Mouse (Mus musculus) Patski (cell line): ENCODE measurements around the gene Cnpy1. TPM values are rescaled to one million over a fixed set of nuclear protein-coding genes. Genes with fewer than 3 reads are reported as not detected.

Experiments
- ATAC-seq: fragments of 100-300 bp; one replicate; pipeline ENCODE4 v1.8.0; 2021
- CTCF ChIA-PET: fragments of 350-600 bp; sonication (Branson Sonifier 250); formaldehyde crosslinking; loops from one replicate; lab custom pipeline; 2022; ENCODE audit warnings: inconsistent platforms; lab: Charles Lee
- POLR2A ChIA-PET: fragments of 350-600 bp; sonication (Branson Sonifier 250); formaldehyde crosslinking; loops from one replicate; lab custom pipeline; 2022; ENCODE audit warnings: antibody characterized with exemption, inconsistent platforms; lab: Charles Lee
- DNase-seq: peaks from one replicate; pipeline ENCODE4 v3.0.0-alpha.2; 2011; ENCODE audit warnings: low read depth, low spot score
- H3K27me3 ChIP-seq: fragments of 371-371 bp; one replicate; pipeline ENCODE4 v1.5.1; 2021
- CTCF ChIP-seq: fragments of 100-300 bp; IDR thresholded peaks from one replicate; pipeline ENCODE4 v1.5.1; 2021
- in situ Hi-C: fragments of 300-500 bp; cut with MboI; formaldehyde crosslinking; loops from 3 replicates; pipeline ENCODE4 v1.11.1; 2018; ENCODE audit warnings: low pct_unique_long_range_greater_than_20kb, mixed read lengths
- polyA plus RNA-seq: library from polyadenylated mRNA; unstranded; gene quantifications from one replicate; pipeline ENCODE4 v1.2.3, GENCODE M21; 2021

Cnpy1 gene
- not detected for polyA plus RNA-seq

DNA sequence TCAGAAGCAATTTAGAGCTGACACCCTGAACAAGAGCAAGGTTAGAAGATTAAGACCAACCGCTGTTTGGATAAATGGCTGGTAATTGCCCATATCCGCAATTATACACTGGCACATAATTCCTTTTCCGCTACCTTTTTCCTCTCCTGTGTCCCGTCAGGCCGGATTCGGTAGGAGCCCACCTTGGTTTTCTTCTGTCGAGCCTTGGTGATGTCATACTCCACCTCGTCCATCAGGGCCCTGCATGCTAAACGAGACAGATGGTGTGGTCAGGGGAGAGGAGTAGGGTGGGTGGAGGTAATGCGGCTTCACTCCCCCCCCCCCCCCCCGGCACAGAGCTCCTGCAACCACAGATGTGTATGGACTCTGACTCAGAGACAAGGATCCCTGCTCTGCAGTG lies at the start of gene Cnpy1:
TSS of gene Cnpy1 (minus strand) at position 233 of the 400 bp plus-strand sequence.
- no peak for DNase-seq
- no peak for ATAC-seq
- ChIA-PET CTCF (interaction anchor here (1.0 kb wide), 1 partner anchor 18 kb away, joined by 3 read pairs; no protein-coding TSS in a partner anchor), POLR2A (no interaction called here)
- in situ Hi-C loops = no loop called here
- TF ChIP-seq CTCF = no peak
- no peaks in the 10 kb centered on the region for H3K27me3 ChIP-seq

DNA sequence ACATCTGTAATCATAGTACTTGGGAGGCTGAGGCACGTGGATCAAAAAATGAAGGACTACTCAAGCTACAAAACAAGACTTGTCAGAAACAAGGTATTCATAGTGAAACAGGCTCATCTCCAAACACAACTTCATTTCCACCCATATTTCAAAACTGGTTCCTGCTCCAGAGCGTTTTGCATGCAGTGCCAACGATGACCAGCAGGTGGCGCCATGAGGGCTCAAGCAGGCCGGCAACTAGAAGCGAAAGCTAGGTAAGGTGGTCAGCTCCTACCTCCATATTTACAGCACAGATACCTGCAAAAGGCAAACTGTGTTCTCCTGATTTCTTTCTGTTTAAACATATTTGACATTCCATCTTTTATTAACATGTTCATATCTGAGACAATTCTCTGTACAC lies 48.4 kb upstream of the Cnpy1 start:
- no peak for DNase-seq
- ATAC-seq = no peak
- peak; percentile 98 for TF ChIP-seq CTCF
- CTCF ChIA-PET = interaction anchor here (0.7 to 2.6 kb wide), 15 partner anchors 8 to 120 kb away, joined by 3 to 18 read pairs (median 4); no protein-coding TSS in a partner anchor
- POLR2A ChIA-PET = no interaction called here
- in situ Hi-C loops = no loop called here
- peaks cover 8% of the 10 kb centered on the region for H3K27me3 ChIP-seq

DNA sequence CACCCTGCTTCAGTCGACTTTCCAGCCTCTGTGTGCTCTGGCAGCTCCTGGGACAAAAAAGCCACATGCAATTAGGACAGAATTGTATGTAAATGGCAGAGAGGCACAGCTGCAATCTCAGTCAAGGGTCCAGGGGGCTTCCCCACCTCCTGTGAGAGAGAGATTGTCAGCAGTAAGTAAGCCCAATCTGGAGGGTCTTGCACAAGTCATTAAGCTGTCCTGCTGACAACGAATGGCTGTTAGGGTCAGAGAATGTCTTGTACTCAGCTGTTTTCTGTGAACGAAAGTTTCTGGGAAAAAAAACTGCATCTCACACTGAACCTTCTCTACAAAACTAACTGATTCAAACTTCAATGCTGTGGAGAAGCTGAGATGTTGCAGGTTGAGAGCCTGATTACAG lies 46.7 kb upstream of the Cnpy1 start:
- H3K27me3 ChIP-seq = peaks cover 11% of the 10 kb centered on the region
- CTCF ChIA-PET = interaction anchor here (0.8 to 2.6 kb wide), 9 partner anchors 9 to 97 kb away, joined by 3 to 18 read pairs (median 4); no protein-coding TSS in a partner anchor
- DNase-seq = no peak
- no peak for TF ChIP-seq CTCF
- ATAC-seq = no peak
- POLR2A ChIA-PET = interaction anchor here (0.7 kb wide), 1 partner anchor 439 kb away, joined by 3 read pairs; no protein-coding TSS in a partner anchor
- in situ Hi-C loops = no loop called here

DNA sequence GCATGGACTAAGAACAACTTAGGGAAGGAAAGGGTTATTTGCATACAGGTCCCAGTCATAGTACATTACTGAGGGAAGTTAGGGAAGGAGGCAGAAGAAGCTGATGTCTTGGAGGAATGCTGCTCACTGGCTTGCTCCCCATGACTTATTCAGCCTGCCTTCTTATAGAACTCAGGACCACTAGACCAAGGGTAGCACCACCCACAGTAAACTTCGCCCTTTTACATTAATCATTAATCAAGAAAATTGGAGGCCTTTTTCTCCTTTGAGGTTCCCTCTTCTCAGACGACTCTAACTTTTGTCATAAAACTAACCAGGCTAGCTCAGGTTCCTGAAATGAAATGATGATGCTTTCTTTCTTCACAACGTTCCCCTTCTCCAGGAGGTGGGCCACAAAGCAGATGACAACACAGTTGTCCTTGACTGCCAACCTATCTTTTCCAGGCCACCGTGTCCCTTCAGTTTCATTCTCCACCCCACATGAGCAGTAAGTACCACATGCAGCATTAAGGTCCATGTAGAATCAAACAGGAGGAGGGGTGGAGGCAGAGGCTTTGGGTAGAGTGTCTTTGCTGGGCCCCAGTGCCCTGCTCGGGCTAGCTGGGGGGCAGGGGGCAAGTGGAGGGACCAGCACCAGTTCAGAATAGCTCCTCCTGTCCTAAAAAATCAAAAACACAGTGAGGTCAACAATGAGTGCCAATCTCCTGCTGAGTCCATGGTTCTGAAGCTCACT lies 45.7 kb upstream of the Cnpy1 start:
- POLR2A ChIA-PET = no interaction called here
- in situ Hi-C loops = no loop called here
- DNase-seq (no peak), ATAC-seq (no peak)
- no peak for TF ChIP-seq CTCF
- CTCF ChIA-PET = interaction anchor here (0.6 to 1.8 kb wide), 7 partner anchors 14 to 106 kb away, joined by 3 to 4 read pairs (median 3); no protein-coding TSS in a partner anchor
- H3K27me3 ChIP-seq = peaks cover 12% of the 10 kb centered on the region

DNA sequence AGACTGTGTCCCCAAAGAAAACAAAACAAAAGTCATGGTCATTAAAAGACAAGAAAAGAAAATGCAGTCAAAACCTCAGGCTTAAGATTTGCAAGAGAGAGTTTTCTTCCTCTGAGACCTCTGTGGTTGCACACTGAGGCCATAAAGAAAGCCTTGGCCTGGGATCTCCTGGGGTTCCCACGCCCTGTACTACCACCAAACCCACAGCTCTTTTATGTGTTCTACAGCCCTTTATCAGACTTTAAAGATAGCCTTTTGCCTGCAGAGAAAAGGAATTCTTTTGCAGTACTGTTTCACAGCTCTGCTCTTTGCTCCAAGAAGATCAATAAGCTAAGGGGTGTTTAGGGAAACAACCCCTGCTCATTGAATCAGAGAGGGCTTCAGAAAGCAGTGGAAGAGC lies 45.0 kb upstream of the Cnpy1 start:
- no peak for TF ChIP-seq CTCF
- peaks cover 18% of the 10 kb centered on the region for H3K27me3 ChIP-seq
- POLR2A ChIA-PET = no interaction called here
- in situ Hi-C loops = no loop called here
- CTCF ChIA-PET = interaction anchor here (1.5 kb wide), 1 partner anchor 107 kb away, joined by 3 read pairs; no protein-coding TSS in a partner anchor
- ATAC-seq = no peak
- DNase-seq = no peak

DNA sequence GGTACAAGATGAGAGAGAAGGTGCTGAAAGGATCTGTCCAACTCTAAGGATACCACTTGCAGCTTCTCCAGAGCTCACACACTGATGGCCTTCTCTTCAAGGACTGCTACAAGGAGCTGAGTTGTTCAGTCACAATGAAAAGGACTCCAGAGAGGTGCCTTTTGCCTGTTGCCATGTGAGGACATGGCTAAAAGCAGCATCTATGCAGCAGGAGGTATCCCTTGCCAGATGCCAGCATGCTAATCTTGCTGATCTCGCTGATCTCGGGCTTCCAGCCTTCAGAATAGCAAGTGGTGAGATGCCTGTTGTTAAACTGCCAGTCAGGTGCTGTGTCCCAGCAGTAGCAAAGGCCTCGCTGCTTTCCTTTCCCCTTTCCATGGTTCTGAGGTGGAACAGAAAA lies 43.5 kb upstream of the Cnpy1 start:
- no peak for ATAC-seq
- POLR2A ChIA-PET = interaction anchor here (0.7 to 1.0 kb wide), 3 partner anchors 15 to 989 kb away, joined by 3 to 4 read pairs (median 4); no protein-coding TSS in a partner anchor
- DNase-seq = no peak
- H3K27me3 ChIP-seq = peaks cover 31% of the 10 kb centered on the region
- CTCF ChIA-PET = interaction anchor here (1.6 kb wide), 1 partner anchor 16 kb away, joined by 4 read pairs; no protein-coding TSS in a partner anchor
- no peak for TF ChIP-seq CTCF
- in situ Hi-C loops = no loop called here

DNA sequence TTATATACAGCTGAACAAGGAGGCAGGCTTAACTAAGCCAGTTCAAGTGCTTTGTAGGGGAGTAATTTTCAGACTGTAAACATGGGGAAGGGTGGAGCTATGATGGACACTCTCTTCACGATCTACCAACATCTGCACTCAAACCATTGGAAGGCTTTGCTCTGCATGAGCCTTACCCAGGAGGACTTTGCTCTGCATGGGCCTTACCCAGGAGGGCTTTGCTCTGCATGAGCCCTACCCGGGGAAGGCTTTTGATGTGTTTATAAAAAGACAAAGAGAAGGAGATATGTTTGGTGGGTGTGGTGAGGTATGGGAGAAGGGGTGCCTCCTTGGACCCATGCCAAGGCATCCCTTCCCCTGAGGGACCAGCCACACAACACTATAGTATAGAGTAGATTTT lies 31.7 kb upstream of the Cnpy1 start:
- ChIA-PET CTCF (interaction anchor here (1.5 kb wide), 1 partner anchor 8 kb away, joined by 3 read pairs; no protein-coding TSS in a partner anchor), POLR2A (no interaction called here)
- in situ Hi-C loops = no loop called here
- no peak for DNase-seq
- H3K27me3 ChIP-seq = peaks cover 34% of the 10 kb centered on the region
- no peak for TF ChIP-seq CTCF
- no peak for ATAC-seq

DNA sequence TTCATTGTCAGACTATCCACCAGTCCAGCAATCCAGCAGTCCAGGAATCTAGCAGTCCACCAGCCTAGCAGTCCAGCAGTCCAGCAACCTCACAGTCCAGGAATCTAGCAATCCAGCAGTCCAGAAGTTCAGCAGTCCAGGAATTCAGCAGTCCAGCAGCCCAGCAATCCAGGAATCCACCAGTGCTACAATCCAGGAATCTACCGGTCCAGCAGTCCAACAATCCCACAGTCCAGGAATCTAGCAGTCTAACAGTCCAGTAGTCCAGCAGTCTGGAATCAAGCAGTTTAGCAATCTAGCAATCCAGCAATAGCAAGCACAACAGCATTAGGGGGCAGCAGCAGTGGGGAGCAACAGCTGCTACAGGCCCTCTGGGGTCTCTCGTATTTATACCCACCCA lies 27.2 kb upstream of the Cnpy1 start:
- DNase-seq (no peak), ATAC-seq (no peak)
- CTCF ChIA-PET = no interaction called here
- in situ Hi-C loops = no loop called here
- no peak for TF ChIP-seq CTCF
- POLR2A ChIA-PET = no interaction called here
- H3K27me3 ChIP-seq = peaks cover 20% of the 10 kb centered on the region

DNA sequence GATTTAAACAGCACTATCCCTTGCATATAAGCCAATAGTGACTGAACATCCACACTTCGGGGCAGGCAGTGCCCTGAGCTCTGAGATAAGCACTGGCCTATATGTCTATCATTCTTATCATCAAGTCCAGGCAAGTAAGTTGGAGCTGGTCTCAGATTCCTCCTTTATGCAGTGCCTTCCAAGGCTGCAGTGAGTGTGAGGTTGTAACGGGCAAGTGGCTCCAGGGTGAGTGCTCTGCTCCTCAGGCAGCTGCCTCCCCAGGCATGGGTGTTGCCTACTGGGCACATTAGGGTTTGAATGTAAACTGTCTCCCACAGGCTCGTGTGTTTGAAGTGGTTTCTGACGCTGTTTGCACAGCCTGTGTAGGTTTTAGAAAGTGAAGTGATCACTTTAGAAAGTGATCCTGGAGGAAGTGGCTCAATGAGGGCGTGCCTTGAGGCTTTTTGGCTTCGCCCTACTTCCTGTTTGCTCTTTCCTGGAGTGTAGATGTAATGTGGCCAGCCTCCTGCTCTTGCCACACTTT lies 23.9 kb upstream of the Cnpy1 start:
- no peak for TF ChIP-seq CTCF
- in situ Hi-C loops = no loop called here
- peaks cover 9% of the 10 kb centered on the region for H3K27me3 ChIP-seq
- ChIA-PET CTCF (no interaction called here), POLR2A (no interaction called here)
- ATAC-seq (no peak), DNase-seq (no peak)

DNA sequence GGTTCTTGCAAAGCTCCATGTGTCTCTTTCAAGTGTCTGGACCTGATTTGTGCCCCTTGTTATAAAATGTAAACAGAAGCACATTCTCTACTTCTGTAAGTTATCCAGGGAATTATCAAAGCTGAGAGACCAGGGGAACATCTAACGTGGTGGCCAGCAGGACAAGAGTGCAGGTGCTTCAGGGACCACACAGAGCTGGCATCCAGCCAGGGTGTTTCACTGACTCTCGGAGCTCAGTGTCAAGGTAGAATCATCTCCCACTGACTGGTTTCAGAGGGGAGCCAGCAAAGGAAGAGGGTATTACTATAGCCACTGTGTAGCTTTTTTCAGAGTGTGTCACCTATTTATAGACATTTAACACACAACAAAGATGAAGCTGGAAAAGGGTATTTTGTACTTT lies 22.0 kb upstream of the Cnpy1 start:
- TF ChIP-seq CTCF = no peak
- ChIA-PET POLR2A (no interaction called here), CTCF (no interaction called here)
- peaks cover 6% of the 10 kb centered on the region for H3K27me3 ChIP-seq
- ATAC-seq (no peak), DNase-seq (no peak)
- in situ Hi-C loops = no loop called here

DNA sequence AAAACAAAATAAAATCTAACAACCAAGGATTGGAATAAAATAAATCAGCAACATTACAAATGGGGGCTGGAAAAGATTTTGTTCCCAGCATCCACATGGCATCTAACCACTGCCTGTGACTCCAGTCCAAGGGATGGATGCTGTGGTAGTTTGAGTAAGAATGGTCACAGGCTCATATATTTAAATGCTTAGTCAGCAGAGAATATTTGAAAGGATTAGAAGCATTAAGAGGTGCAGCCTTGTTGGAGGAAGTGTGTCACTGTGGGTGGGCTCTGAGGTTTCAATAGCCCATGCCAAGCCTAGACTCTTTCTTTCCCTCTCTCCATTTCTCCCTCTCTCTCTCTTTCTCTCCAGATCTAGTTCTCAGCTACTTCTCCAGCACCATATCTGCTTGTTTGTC lies 20.0 kb upstream of the Cnpy1 start:
- POLR2A ChIA-PET = no interaction called here
- ATAC-seq (no peak), DNase-seq (no peak)
- TF ChIP-seq CTCF = no peak
- in situ Hi-C loops = no loop called here
- peaks cover 9% of the 10 kb centered on the region for H3K27me3 ChIP-seq
- CTCF ChIA-PET = no interaction called here
